Mouse (Mus musculus) gastrocnemius, postnatal 14 days (tissue): ENCODE results near the gene Ttc39b. TPM values are rescaled to one million over a fixed set of nuclear protein-coding genes. Genes with fewer than 3 reads are reported as not detected.
A peak's percentile ranks its signal among the peaks of the same experiment; 100 is the strongest.

Experiments
- DNase-seq: peaks from one replicate; pipeline ENCODE4 v3.0.0; 2021; ENCODE audit warnings: mixed read lengths
- intact Hi-C: fragments of 180-260 bp; cut with DNase I; formaldehyde crosslinking; loops from one replicate; pipeline ENCODE4 v1.15.1; 2025; ENCODE audit warnings: low total_unique reads
- total RNA-seq, 2 experiments: library from RNA; stranded (reverse); gene quantifications; 2 replicates each; pipeline ENCODE4 v1.2.3; 2021

Gene Ttc39b
- total RNA-seq, 2 experiments from 2014 or later, result 5.7 to 6.2 TPM

DNA sequence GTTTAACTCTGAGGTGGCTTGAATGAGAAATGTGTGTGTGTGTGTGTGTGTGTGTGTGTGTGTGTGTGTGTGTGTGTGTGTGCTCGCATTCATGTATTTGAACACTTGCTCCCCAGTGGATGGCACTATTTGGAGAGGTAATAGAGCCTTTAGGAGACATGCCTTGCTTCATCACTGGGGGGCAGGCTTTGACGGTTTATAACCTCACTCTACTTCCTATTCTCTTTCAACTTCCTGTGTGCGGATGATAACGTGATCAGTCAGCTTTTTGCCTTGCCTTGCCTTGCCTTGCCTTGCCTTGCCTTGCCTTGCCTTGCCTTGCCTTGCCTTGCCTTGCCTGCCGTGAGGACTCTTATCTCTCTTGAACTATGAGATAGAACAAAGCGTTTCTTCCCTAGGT, 110.3 kb downstream of the Ttc39b start:
- DNase-seq, result no peak
- intact Hi-C loops, result no loop called here

DNA sequence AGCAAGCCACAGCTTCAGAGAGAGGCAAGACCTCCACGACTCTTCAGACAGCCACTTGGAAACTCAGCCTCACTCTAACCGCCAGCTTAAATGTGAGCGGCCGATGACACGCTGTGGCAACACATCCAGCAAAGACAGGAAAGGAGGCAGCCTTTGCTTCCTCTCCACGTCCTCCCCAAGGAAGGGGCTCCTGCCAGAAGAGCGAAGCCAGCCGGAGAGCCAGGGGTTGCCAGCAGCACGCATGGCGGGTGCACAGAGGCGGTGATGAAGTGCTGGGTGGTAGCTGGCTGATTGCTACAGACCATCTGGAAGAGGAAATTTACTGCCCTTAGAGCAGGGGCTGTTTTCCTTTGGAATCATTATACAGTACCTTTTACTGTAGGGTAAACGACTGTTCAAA, 112.3 kb downstream of the Ttc39b start:
- intact Hi-C loops, result no loop called here
- DNase-seq, result no peak

DNA sequence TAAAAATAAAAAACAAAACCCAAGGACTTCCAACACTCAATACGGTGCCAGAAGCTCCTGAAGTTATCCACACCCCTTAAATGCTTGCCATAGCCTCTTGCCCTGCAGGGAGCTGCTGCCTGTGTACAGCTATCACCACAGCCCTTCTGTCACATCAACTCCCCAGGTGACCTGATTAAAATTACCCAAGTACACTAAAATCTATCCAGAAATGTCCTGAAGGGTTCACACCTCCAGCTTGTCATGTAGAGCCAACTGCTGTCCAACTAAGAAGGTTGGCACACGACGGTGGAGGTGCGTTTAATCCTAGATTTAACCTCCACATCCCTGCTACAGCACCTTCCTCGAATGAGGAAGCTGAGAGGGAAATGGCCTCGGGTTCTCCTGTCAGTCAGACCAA, 113.6 kb downstream of the Ttc39b start:
- intact Hi-C loops, result no loop called here
- DNase-seq, result no peak

DNA sequence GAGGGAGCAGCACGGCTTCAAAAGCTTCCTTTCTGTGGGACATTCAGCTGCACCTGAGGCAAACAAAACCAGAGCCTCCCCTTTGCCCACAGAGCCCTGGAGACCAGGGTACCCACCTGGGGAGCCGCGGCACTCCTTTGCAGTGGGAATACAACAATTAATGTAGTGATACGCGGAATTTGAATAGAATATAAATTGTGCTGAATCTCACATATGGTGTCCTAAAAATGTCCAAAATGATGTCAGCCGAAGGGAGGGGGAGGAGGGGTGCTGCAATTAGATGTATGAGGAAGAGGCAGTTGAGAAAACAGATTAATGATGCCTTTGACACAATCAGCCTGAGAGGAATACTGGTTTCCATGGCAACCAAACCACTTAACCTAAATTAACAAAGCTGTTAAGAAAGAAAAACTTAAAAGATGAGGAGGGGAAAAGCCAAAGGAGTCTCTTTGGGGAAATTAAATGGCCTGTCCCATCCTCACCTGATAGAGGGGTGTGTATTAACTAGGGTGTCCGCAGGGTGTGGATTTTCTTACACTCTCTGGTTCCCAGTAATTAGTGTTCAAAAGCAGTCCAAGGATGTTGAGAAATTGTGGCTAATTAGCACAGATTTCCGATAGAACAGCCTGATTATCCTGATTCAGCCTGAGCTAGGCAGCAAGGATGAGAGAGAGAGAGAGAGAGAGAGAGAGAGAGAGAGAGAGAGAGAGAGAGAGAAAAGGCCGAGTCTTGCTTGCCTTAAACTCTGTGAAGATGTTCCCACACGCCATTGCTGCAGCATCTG, 117.1 kb downstream of the Ttc39b start:
- no peak for DNase-seq
- intact Hi-C loops, result no loop called here

DNA sequence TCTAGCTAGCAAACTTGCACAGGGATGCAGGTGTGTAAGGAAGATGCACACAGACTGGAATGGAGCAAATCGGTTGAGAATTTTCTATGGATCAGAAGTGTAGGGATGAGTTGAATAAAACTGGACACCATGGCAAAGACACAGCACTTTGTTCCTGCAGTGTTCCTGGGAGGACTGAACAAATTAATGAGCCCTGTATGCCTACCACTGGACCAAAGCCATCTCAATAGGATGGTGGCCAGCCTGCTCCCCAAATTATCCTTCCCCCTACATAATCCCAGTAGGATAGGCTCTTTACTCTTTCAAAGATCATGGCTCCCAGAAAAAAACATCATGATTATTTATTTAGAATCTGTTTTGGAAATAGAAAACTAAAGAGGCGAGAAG, 117.6 kb downstream of the Ttc39b start:
- intact Hi-C loops, result no loop called here
- no peak for DNase-seq

DNA sequence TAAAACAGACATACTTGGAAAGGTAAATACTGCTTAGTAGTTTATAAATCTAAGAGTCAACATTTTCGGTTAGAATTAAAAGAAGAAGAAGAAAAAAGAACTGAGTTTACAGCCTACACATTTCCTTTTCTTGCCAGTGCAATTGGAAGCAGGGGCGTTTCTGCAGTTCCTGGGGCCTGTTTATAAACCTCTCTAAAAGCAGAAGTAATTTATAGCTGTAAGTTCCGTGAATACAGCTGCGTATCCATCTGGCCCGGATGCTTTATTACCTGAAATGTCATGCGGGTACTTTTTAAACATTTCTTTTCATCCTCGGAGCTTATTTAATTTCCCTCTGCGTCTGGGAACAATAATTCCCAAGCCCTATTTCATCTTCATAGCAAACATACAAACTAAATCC, 124.7 kb downstream of the Ttc39b start:
- DNase-seq, result no peak
- intact Hi-C loops, result no loop called here

DNA sequence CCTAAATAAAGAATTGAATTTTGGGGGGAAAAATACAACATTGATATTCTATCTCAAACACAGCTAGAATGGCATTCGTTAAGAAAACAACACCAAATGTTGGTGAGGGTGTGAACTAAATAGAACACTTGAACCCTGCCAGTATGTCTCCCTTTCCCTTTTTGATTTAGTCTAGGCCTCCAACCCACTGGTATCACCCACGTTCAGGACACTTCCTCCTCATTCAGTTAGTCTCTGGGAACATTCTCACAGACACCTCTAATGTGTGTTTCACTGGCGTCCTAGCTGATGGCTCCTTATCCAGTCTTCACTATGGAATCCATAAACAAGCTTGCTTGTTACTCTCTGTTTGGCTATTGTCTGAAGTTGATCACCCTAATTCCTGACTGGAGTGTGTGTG, 125.9 kb downstream of the Ttc39b start:
- no peak for DNase-seq
- intact Hi-C loops, result no loop called here

DNA sequence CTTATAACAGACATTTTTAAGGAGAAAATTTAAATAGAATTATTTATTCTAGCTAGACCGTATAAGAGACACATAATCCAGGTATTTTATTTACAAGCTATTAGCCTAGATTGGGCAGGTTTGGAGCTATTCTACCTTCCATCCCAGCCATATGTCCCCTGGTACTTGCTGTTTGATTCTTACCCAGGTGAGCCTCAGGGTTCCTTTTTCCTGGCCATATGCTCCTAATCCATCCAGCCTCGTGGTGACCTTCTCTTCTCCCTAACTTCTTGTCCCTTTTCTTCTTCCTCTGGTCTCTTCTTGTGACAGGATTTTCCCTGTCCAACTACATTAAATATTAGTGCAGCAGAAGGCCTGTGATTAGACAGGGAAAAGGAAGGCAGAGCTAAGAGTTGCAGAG, 134.3 kb downstream of the Ttc39b start:
- no peak for DNase-seq
- intact Hi-C loops, result no loop called here

DNA sequence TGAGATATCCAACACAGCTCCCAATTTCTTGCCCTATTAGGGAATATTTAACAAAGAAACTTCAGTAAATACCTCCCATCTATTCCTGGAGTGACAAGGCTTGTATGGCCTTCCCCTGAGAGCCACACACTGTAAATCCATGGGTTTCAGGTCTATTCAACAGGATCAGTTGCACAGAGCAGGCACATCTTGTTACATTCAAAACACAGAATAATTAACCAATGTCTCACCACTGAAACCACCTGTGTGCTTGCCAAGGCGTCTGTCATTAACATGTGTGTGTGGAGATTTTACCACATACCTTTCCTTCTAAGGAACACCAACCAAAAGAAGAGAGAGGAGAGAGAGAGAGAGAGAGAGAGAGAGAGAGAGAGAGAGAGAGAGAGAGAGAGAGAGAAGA, 136.7 kb downstream of the Ttc39b start:
- no peak for DNase-seq
- intact Hi-C loops, result no loop called here

DNA sequence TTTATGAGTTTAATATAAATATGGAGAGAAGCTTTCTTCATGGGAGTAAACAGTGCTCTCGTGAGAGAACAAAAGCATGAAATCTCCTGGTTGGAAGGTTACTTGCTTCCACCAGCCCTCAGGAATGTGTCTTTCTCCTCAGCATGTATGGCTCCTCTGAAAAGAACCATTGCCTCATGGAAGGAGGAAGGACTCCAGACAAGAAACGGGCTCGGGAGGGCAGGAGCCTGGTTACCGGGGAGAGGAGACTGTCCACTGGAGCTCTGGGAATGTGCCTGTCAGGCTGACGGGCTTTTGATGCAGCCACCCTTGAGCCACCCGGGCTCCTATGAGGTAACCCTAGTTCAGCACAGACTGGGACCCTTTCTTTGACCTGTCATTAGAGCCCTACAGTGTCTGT, 137.6 kb downstream of the Ttc39b start:
- intact Hi-C loops, result no loop called here
- no peak for DNase-seq

DNA sequence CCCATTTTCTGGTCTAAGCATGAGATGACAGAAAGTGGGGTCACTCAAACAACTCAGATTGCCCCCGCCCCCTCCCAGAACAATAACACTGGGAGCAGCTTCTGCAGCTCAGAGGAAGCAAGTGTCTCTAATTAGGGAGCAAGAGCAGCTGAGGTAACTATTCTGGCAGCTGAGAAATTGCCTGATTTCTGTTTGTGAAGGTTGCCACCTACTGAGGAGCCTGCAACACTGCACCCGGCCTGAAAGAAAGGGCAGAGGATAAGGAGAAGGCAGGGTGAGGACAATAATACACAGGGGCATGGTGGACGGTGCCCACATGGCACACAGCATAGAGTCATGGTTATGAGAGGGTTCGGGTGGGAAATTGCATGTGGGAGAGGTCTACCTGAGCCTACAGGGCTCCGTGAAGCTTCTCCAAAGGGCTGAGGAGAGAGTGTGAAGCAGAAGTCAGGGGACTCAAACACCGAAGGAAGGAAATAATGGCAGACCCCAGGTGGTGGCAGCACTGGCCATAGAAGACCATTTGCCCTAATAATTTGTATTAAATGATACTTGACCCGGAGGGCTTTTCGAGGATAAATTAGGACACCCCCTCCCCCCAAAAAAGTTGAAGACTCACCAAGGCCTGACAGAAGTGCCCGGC, 140.6 kb downstream of the Ttc39b start:
- intact Hi-C loops, result no loop called here
- DNase-seq, result peak; percentile 52

DNA sequence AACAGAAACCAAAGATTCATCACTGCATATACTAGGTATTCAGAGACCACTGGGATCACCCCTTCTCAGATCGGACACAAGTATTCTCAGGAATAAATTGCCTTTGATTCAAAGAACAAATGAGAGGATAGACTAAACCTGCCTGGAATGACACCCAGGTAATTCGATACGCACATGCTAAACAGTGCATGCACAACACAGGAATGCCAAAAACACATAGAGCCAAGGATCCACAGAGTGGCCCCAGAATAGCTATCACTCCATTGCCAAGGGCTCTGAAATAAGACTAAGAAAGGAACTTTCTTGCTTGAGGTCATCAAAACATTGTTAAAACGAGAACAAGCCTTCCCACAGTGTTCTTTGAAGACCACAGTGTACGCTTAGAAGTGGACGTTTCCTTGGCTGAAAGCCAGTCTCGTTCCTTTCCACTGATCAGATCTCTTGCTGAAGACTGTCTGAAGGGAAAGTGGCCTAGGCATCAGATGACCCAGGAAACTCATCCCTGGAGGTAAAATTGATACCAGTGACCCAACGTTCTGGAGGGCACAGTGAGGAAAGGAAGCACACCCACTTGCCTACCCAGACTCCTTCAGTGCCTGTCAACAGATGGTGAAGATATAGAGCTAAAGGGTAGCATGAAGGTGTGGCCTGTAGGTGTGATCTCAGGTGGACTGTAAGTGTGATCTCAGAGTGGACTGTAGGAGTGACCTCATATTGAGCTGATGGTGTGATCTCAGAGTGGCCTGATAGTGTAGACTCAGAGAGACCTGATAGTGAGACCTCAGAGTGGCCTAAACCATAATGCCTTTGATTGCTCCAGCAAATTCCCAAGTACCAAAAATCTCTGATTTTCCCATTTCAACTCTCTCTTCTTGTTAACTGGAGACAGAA, 141.6 kb downstream of the Ttc39b start:
- no peak for DNase-seq

DNA sequence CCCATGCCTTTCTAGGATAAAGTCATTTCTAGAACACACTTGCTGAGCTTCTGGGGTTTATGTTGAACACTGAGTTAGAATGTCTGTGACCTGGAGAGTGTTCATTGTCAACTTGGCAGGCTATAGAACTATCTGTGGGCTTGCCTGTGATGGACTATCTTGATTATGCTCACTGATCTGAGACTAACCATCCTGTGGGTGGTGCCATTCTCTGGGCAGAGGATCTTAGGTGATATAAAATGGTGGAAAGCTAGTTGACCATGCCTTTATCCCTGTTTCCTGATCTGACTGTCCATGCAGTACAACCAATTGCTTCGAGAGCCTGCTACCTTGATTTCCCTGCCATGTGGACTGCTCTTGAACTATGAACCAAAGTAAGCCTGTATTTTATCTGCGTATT, 146.6 kb downstream of the Ttc39b start:
- intact Hi-C loops, result no loop called here
- DNase-seq, result no peak

More for the DNA sequence above, 141.6 kb downstream of the Ttc39b start:
- intact Hi-C loops, result no loop called here

DNA sequence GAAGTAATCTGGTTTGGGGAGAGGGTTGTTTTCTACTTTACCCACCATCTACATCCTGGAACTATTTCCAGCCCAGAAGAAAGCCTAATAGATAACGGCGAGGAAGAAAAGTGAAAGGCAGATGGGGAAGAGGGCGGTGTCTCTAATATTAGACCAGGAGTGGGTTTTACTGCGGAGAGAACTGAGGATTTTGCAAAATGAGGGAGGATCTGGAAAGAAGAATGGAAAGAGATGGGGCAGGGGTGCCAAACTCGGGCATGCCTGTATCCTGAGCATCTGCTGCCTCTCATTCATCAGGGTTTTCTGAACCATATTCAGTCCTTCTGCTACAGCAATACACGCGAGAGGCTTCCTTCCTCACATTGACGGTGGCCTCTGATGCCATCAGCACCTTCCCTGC, 149.1 kb downstream of the Ttc39b start:
- no peak for DNase-seq

DNA sequence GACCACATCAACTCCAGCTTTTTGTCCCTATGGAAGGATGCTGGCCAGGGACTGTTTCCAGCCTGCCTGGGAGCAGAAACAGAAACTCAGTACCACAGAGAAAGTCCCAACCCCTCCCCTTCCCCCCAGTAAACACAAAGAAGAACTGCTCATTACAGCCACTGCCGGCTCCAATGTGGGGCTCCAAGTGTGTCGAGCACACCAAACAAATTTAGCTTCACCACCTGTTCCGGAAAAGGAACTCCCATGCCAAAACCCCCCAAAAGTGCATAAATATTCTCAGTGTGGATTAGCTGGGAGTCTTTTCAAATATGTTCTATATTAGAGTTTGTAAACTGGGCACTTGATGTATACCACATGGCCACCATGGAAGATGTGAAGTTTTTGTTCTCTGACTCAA, 151.8 kb downstream of the Ttc39b start:
- intact Hi-C loops, result no loop called here
- no peak for DNase-seq

More for the DNA sequence above, 149.1 kb downstream of the Ttc39b start:
- intact Hi-C loops, result no loop called here

DNA sequence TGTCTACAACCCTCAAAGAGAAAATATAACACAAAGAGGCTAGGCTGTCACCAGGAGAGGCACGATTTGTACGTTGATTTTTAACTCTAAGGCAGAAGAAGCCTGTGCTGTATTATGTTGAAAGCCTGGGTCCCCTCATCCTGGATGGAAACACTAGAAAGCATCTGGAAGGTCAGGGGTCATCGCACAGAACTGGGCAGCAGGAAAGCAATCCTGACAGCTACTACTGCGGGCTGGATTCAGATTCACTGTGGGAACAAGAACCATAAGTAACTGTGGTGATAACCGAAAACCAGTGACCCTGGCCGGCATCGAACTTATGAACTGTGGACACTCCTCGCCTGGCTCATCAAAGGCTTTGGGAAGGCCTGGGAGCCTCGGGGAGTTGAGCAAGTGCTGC, 153.3 kb downstream of the Ttc39b start:
- intact Hi-C loops, result no loop called here
- DNase-seq, result no peak

Other genes with a start within 250 kb of the Ttc39b start
- 10 to 100 TPM; 12.8 to 13.3 TPM for gene Snapc3, start 93.5 kb upstream of the Ttc39b start, total RNA-seq
- 10 to 100 TPM; 18.7 to 22.9 TPM for gene Psip1, start 162.2 kb upstream of the Ttc39b start, total RNA-seq
- gene Ccdc171, start 201.3 kb upstream of the Ttc39b start, total RNA-seq, result 1 to 10 TPM in 1 of 2 experiments, under 1 TPM in 1; 0.75 to 1.2 TPM